Mouse (Mus musculus) gastrocnemius, postnatal 14 days (tissue): ENCODE results near the gene Prl2a1. TPM values are rescaled to one million over a fixed set of nuclear protein-coding genes. Genes with fewer than 3 reads are reported as not detected.
"Not testable (repeated sequence)": the region's sequence is repeated elsewhere in the genome, so short reads cannot be mapped to it uniquely, and the experiment has no call there.

Experiments
- DNase-seq: peaks from one replicate; pipeline ENCODE4 v3.0.0; 2021; ENCODE audit warnings: mixed read lengths
- intact Hi-C: fragments of 180-260 bp; cut with DNase I; formaldehyde crosslinking; loops from one replicate; pipeline ENCODE4 v1.15.1; 2025; ENCODE audit warnings: low total_unique reads
- long read RNA-seq, 2 experiments: library from polyadenylated mRNA; stranded (forward); transcript quantifications; one replicate each; pipeline ENCODE4 v2.0.0; 2021
- total RNA-seq, 2 experiments: library from RNA; stranded (reverse); gene quantifications; 2 replicates each; pipeline ENCODE4 v1.2.3; 2021

Gene Prl2a1
- total RNA-seq = not detected
- long read RNA-seq, experiment 1 = 0 reads
- long read RNA-seq, experiment 2 = 0 reads

DNA sequence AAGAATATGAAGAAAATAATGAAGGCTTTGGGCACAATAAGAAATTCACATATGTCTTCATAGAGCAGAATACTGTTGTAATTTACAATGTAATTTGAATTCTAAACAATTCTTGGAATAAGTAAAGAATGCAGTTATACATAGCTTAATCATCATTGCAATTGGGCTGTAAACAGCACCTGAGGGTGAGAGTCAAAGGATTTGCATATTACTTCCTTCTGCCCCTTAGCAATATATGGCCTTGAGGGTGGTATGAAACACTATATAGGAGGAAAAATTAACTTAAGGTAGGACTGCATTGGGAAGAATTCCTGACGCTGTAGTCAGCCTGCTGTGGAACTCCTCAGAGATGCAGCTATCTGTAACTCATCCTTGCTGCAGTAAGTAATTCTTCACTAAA is at the start of gene Prl2a1:
Gene Prl2a1 (plus strand): TSS at position 301 of the 400 bp plus-strand sequence.
- DNase-seq = no peak
- intact Hi-C loops = no loop called here

DNA sequence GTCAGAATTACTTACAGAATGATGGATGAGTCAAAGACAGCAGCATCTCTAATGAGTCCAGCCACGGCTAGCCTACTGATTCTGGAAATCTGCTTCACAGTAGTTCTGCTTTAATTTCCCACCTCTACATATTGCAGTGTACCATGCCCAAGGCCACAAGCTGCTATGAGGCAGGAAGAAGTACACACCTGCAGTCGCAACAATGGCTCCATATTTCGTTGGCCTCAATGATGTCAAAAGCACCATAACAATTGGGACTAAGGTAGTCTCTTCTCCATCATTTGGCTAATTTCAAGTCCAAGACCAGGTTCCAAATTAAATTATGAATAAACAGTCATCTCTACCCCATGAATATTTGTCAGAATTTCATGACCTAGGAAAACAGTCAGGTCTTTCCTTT is 20.8 kb upstream of the Prl2a1 start, which contains the start of gene Prl7c1:
Gene Prl7c1 (minus strand): TSS at position 101 of the 400 bp plus-strand sequence.
- DNase-seq, intact Hi-C loops: not testable (repeated sequence)

DNA sequence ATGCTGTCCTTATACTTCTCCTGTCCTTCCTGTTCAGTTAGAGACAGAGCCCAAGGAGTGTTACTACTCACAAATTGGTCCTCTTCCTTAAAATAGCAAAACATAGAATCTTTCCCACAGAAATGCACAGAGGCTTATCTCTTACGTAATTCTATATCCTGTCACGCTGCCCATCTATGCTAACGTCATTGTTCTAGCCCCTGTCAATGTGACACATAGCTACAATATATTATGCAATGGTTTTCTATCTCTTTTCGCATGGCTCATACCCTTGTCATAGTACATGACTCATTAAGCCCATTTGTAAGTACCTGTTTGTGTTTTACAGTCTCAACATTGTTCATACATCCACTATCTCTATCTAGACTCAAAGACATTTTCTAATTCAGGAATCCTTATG is 2.2 kb upstream of the Prl2a1 start:
- no peak for DNase-seq
- intact Hi-C loops = no loop called here

DNA sequence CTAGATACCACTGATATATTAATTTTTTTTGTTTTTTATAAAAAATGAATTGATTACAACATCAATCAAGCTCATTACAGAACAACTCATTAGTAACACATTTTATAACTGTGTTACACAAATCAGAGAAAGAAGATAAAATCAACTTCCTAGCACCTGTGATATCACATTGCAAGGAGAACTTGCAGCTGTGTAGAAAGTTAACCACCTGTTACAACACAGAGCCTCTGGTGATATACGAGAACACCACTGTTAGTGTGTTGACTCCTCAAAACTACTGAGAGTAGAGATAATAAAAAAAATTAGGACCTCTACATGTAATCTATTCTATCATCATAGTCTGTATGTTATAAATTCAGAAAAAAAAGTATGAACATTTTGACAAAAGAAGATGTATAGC is 1.3 kb downstream of the Prl2a1 start:
- intact Hi-C loops = no loop called here
- DNase-seq = no peak

DNA sequence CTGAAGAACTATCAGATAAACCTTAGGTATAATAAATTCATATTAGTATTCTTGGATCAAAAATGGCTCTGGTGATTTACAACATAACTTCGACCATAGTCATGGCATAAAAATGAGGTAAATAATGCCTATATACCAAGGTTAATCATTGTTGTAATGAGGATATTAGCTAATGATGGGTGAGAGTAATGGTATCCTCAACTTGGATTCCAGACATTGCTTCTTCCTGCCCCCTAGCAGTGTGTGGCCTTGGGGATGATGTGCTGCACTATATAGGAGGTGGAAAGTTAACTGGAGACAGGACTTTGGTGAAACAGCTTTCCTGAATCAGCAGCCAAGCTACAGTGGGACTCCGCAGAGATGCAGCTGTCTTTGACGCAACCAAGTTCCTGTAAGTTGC is 47.6 kb downstream of the Prl2a1 start, which contains the start of gene Prl2c1:
Gene Prl2c1 (plus strand): TSS at position 301 of the 400 bp plus-strand sequence.
- intact Hi-C loops = no loop called here
- no peak for DNase-seq

Other genes starting within 250 kb of the Prl2a1 start
- gene Prl8a9, start 237.0 kb upstream of the Prl2a1 start, total RNA-seq = not detected
- gene Prl8a1, start 219.5 kb upstream of the Prl2a1 start, total RNA-seq = not detected
- gene Prl7b1, start 191.1 kb upstream of the Prl2a1 start, total RNA-seq = not detected
- not detected for gene Prl7a1, start 159.2 kb upstream of the Prl2a1 start, total RNA-seq
- gene Prl7a2, start 133.6 kb upstream of the Prl2a1 start, total RNA-seq = not detected
- gene Prl7d1, start 84.9 kb upstream of the Prl2a1 start, total RNA-seq = not detected
- gene Prl7c1, start 20.9 kb upstream of the Prl2a1 start, total RNA-seq = not detected
- not detected for gene Prl2c1, start 47.7 kb downstream of the Prl2a1 start, total RNA-seq
- not detected for gene Prl4a1, start 214.6 kb downstream of the Prl2a1 start, total RNA-seq